Mouse (Mus musculus): Measurements from ENCODE around the gene Ifna7.
"Not testable (repeated sequence)": the region's sequence is repeated elsewhere in the genome, so short reads cannot be mapped to it uniquely, and the experiment has no call there.

- TF ChIP-seq CTCF (conservative IDR thresholded peaks at IDR 0.05; ENCODE audit: low read length); NANOG (IDR thresholded peaks at IDR 0.05; ENCODE audit: borderline replicate concordance, low read length): not testable (repeated sequence)
Measured at GRCm38 (mm10) chr4:88793936-88794675, 21.9 kb upstream of the Ifna7 start, which contains the start of gene Gm13275.

Data from E14TG2a.4 (cell line).